Mouse (Mus musculus) kidney, adult 2 months (tissue): ENCODE data around the gene Cenpf.

Experiments
- CTCF ChIP-seq: fragments of 200-500 bp; conservative IDR thresholded peaks from 2 replicates; pipeline ENCODE4 v1.5.1; 2011; ENCODE audit warnings: low read depth, mild to moderate bottlenecking, control low read depth, low read length, moderate library complexity, mixed read lengths; ENCODE audit not compliant: insufficient read depth, insufficient read length
- POLR2A ChIP-seq: fragments of 200-500 bp; IDR thresholded peaks from one replicate; pipeline ENCODE4 v1.6.1; 2011; ENCODE audit warnings: low read depth, low read length, control low read depth

- TF ChIP-seq CTCF: no peak
- no peak for TF ChIP-seq POLR2A
These were observed 15.7 kb upstream of the Cenpf start for GRCm38 (mm10) chr1:189703591-189703990.
